Mouse (Mus musculus) ZHBTc4 (cell line): Measurements from ENCODE around the gene Doc2g.
"Not testable (repeated sequence)": the region's sequence is repeated elsewhere in the genome, so short reads cannot be mapped to it uniquely, and the experiment has no call there.

Source experiments
- DNase-seq: peaks from one replicate; pipeline ENCODE4 v3.0.0-alpha.2; 2011; ENCODE audit warnings: low read depth, low spot score

Doc2g gene

DNA sequence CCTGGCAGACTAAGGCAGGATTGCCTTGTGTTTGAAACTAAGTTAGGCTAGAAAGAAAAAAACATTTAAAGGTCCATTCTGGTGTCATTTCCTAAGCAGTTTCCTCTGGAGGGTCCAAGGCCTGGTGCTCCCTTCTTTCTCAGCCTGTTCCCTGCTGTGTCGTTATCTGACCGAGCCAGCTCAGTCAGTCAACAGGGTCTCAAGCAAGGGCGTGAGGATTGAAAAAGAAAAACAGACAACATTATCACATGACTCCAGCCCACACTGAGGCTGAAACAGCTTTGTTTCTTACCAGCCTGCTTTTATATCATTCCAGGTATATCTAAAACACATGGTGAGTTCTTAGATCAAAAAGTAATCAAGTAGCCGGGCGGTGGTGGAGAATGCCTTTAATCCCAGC lies 12.5 kb downstream of the Doc2g start:
- peak; percentile 31 for DNase-seq

DNA sequence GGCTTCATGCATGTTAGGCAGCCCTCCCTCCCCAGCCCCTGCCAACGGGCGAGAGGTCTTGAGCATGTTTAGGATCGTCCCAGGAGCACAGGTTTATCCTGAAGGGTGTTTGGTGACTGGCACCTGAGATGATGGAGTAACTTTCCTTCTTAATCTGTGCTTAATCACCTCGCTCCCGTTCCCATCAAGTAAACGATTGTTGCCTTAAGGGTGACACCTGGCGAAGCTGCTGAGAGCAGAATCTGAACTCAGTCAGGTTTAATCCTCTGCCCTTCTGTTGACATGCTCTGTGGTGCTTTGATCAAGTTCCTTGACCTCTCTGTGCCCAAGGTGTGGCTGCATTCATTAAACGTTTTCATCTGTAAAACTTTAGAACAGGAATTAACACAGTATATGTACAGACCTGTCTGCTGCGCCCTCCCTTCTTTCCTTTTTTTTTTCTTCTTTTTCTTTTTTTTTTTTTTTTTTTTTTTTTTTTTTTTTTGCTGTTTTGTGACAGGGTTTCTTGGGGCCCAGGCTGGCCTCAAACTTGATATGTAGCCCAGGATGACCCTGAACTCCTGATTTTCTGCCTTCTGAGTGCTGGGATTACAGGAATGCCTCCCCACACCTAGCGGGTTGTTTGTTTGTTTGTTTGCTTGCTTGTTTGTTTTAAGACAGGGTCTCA lies 14.9 kb downstream of the Doc2g start:
- peak; percentile 33 for DNase-seq

DNA sequence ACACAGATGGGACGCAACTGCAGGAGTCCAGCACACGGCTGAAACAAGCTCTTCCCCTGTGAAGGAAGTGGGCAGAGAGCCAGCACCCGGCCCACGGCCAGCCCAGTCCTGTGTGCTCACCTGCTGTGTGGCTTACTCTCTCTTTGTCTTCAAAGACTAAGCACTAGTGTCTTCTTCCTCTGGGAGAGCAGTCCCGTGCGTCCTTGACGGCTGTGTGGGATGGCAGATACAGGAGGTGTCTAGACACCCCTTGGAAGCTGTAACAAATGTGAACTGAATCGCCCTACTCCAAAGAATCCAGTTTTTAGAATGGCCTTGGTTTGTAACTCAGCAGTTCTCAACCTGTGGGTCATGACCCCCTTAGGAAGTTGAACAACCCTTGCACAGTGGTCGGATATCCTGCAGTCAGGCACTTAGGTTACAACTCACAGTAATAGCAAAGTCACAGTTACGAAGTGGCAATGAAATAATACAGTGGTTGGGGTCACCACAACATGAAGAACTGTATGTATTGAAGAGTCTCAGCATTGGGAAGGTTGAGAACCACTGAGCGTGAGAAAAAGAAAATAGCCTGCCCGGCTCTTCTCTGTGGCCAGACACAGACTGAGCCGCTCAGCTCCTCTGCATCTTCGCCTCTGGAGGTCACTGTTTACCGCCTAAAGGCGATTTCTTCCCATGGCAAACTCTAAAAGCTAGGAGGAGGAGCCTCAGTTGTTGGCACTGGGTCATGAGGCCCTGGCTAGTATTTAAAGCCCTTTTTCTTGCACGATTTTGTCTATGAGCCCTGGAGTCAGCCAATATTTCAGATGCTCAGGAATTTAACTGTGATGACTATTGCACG lies 15.8 kb downstream of the Doc2g start:
- peak; percentile 90 for DNase-seq

DNA sequence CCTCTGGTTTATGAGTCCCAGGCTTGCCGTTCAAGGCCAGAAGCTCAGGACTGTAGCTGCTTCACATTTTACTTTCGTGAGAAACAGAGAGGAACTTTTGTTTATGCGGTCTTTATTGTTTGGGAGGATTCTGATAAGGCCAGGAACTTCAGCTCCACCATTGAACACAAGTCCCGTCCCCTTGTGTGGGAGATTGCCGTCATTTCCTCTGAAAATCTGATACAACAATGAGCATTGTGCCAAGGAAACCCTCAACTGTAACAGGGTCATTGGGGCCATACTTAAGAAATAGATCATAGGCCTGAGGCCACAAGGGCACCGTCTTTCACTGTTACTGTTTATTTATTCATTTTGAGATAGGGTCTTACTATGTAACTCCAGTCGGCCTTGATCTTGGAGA lies 20.1 kb downstream of the Doc2g start:
- DNase-seq, result no peak

DNA sequence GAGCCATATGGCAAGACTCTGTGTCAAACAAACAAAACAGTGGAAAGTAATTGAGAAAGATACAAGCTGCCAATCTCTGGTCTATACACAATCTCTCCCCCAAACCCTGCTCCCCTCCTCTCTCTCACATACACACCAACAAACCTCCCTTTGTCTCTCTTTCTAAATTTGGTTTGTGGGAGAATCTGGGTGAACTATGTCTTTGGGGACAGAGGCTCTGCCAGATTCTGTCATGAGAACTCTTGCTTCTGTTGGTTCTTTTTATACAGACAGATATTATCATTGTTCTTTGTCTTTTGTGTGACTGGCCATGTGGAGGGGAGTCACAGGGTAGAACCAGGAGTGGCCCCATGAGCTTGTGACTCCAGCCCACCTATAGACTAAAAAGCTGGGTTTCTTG lies 24.5 kb downstream of the Doc2g start:
- no peak for DNase-seq

DNA sequence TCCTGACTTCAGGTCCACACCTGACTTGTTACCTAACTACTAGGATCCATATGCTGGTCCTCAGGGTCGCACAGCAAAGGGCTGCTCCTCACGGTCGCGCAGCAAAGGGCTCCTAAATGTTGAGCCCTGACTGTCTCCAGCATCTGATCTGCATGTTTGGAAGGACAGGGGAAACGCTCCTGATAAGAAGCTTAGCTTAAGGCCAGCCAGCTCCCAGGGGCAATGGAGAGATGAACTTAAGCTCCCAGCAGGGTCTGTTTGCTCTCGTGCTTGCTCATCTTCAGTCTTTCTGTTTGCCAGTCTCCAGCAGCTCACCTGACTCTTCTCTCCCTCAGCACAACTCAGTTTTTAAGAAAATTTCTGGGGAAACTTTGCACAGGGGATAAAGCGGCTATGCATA lies 29.6 kb downstream of the Doc2g start:
- no peak for DNase-seq

DNA sequence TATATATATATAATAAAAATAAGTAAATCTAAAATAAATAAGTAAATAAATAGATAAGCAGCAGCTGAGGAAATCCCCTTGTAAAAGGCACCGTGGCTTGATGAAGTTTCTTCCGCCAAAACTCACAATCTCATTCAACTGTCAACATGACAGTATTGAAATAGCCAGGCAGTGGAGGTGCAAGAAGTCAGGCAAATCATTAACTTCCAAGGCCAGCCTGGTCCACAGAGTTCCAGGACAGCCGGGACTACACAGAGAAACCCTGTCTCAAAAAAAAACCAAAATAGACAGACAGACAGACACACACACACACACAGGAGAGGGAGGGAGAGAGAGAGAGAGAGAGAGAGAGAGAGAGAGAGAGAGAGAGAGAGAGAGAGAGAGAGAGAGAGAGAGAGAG lies 30.2 kb downstream of the Doc2g start:
- DNase-seq, result no peak

DNA sequence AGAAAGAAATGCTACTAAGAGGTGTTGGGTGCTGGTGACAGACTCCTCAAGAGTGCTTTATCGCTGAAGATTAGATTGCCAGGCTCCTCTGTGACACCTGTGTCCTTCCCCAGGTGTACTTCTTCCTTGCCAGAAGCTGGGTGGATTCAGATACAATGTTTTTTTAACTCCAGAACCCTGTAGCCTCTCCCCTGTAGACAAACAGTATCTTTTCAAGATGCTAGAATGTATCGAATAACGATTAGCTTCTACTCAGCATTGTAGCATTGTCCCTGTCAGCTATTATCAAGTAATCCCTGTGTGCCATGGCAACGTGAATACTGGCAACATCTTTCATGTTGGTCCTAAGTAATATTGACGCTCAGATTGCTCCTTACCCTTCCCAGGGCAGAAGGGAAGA lies 30.6 kb downstream of the Doc2g start:
- DNase-seq, result no peak

DNA sequence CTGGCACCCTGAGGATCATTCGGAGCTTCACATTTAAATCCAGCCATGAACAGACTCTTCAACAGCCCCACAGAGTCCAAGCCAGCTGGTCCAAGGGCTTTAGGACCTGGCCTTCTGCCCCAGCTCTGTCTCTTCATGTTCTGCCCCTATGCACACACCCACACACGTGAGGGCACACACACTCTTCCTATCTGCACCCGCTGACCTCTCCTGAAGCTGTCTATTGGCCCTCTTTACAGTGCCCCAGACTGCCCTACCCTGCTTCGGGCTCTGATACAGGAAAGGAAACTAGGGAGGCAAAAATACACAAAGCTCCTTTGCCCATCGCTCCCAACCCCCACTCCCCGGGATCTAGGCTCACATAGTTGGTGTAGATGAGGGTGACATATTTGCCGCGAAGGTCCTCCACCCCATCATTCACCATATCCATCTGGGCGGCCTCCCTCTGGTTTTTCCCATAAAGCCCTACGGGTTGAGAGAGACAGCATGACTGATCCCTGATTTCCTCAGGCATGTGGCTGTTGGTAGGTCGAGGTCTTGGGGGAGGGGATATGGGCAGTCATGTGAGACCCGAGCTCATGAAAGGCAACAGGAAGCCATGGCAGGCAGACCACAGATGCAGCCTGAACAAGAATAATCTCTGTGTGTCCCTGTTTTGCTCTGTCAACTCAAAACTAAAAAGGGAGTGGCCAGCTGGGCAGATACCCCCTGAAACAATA lies 33.4 kb downstream of the Doc2g start:
- DNase-seq, result no peak

DNA sequence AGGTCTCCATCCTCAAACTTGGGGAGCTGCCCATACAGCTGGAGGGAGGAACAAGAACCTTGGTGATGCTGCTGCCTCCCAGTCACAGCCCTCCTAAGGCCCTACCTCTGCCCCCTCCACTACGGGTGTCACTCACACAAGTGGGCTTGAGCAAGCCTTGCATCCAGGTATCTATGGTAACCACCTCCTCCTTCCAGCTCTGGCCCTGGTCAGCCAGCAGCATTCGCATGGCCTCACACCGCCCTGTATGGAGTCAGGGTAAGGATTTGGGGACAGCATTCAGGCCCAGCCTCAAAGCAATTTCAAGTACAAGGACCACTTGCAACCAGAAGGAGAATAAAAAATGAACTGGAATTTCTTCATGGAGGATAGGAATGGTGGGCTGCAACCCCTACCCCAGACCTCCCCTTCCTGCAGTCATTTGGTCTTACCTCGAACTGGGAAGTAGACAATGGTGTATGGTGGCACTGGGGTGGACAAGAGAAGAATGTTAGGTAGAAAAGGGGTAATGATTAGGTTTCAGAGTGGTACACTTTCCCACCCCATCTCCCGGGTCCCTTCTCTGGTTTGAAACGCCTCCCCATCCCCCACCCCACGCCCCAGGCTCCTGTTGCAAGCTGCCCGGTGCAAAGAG lies 34.2 kb downstream of the Doc2g start:
- not testable (repeated sequence) for DNase-seq

DNA sequence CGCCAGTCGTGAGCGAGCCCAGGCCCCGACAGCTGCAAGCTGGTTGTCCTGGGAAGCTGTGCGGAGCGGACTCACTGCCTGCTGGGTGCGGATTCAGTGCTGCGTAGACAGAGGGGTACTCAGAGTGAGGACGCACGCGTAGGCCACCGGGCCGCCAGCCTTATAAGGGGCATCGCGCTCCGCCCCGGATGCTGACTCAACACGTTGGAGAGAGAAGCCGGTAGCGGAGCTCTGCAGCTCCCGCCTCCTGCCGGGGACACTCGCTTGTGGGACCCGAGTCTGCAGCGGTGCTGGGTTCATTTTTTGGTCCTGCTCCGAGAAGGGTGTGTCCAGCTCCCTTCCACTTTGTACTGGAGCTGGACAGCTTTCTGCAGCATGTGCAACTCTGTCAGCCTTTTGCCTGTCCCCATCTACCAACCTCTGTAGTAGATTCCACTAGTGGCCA lies 34.7 kb downstream of the Doc2g start, which contains the start of gene Gstp1:
Gene Gstp1 (minus strand): TSS at position 198 of the 445 bp plus-strand sequence.
- peak; percentile 82 for DNase-seq

DNA sequence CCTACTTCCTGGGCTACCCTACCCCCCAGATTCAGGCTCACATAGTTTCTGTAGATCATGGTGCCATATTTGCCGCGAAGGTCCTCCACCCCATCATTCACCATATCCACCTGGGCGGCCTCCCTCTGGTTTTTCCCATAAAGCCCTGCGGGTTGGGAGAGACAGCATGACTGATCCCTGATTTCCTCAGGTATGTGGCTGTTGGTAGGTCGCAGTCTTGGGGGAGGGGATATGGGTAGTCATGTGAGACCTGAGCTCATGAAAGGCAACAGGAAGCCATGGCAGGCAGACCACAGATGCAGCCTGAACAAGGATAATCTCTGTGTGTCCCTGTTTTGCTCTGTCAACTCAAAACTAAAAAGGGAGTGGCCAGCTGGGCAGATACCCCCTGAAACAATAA lies 37.8 kb downstream of the Doc2g start:
- peak; percentile 68 for DNase-seq

DNA sequence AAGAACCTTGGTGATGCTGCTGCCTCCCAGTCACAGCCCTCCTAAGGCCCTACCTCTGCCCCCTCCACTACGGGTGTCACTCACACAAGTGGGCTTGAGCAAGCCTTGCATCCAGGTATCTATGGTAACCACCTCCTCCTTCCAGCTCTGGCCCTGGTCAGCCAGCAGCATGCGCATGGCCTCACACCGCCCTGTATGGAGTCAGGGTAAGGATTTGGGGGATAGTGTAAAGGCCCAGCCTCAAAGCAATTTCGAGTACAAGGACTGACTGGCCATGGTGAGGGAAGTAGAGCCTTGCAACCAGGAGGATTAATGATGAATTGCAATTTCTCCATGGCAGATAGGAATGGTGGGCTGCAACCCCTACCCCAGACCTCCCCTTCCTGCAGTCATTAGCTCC lies 38.4 kb downstream of the Doc2g start:
- not testable (repeated sequence) for DNase-seq

DNA sequence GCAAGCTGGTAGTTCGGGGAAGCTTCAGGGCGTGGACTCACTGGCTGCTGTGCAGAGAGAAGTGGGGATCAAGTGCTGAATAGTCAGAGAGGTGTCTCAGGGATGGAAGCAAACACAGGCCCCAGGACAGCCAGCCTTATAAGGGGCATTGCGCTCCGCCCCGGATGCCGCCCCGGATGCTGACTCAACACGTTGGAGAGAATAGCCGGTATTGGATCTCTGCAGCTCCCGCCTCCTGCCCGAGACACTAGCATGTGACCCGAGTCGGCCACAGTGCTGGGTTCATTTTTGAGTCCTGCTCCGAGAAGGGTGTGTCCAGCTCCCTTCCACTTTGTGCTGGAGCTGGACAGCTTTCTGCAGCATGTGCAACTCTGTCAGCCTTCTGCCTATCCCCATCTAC lies 39.0 kb downstream of the Doc2g start:
- DNase-seq, result peak; percentile 93

DNA sequence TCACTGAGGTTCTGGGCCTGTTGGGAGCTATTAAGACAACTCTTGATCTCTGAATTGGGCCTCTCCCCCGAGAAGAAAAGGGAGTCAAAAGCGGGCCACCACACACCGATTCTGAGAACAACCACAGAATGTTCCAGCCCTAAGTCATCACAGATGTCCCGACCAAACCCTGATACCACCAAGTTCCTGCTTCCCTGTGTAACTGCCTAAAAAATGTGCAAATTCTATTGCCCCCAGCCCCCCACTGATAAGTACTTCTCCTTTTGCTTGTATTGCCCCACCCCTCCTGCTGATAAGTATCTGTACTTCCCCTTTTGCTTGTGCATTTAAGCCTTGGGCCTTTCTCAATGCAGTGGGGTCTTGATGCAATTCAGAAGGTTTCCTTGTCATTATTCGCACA lies 41.0 kb downstream of the Doc2g start:
- DNase-seq, result not testable (repeated sequence)

DNA sequence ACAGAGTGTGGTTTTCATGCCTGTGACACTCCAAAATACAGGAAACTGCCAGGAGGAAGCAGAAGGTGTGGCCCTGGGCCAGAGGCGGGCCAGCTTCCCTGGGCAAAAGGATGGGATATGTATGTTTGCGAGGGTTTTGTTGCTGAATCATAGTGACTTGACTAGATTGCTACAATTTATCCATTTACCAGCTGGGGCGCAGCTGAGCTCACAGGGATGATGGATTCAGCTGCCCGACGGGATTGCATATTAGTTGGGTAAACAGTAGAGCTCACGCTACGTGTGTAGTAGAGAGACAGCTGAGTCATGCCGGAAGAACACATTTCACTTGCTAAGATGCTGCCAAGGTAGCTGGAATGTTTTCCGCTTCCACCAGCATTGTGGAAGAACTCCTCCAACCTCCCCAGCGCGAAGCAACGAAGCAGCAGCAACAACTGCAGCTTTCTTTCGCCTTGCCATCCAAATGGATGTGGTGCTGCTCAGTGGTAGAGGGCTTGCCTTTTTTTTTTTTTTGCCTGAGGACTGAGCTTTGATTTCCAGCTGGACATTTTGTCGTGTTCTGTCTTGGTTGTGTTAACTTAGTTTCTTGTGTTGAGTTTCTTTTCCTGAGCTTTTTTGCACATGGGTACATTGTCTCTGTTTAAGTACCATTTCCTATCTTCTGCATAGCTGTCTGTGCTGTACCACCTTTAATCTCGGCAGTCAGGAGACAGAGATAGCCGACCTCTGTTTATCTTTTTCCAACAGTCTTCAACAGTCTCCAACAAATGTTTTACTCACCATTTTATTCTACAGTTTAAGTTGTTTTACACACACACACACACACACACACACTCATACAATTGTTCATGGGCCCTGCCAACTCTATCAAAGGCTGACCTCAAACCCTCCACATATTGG lies 43.1 kb downstream of the Doc2g start, which contains the start of gene Gstp2:
Gene Gstp2 (minus strand): TSS at position 58 of the 900 bp plus-strand sequence.
- peak; percentile 96 for DNase-seq

DNA sequence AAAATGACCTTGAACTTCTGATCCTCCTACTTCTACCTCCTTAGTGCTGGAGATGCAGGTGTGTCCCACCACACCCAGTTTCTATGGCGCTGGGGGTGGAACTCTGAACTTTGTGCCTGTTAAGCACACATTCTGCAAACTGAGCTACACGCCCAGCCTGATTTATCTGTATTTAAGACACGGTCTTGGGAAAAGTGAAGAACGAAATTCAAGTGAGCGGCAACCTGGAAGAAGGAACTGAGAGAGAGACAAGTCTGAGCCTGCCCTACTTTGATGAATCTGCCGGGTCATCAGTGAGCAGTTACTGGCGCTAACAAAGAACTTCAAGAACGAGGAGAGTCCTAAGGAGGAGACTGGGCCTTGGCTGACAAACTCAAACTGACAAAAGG lies 43.7 kb downstream of the Doc2g start:
- peak; percentile 88 for DNase-seq

DNA sequence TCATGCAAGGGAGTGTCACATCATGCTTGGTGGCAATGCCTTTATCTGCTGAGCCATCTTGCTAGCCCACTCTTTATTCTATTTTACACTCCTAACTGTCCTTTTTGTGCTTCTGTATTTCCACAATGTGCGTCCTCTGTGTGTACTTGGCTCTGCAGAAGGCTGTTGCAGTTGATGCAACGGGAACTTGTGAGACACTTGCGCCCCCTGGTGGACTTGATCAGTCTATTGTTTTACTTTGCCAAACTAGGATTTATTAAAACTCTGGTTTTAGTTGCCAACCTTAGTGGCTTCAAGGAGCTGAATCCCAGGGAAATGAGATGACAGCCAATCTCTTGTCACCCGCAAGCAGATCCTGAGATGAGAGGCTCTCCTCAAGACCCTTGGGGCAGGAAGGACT lies 44.7 kb downstream of the Doc2g start:
- peak; percentile 92 for DNase-seq

DNA sequence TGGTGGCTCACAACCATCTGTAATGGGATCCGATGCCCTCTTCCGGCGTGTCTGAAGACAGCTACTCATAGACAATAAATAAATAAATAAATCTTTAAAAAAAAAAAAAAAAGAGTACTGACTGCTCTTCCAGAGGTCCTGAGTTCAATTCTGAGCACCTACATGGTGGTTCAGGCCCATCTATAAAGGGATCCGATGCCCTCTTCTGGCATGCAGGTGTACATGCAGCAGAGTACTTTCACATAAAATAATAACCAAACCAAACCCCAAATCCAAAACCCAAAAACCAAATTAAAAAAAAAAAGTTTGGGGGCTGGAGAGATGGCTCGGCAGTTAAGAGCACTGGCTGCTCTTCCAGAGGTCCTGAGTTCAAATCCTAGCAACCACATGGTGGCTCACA lies 46.0 kb downstream of the Doc2g start:
- DNase-seq, result not testable (repeated sequence)

DNA sequence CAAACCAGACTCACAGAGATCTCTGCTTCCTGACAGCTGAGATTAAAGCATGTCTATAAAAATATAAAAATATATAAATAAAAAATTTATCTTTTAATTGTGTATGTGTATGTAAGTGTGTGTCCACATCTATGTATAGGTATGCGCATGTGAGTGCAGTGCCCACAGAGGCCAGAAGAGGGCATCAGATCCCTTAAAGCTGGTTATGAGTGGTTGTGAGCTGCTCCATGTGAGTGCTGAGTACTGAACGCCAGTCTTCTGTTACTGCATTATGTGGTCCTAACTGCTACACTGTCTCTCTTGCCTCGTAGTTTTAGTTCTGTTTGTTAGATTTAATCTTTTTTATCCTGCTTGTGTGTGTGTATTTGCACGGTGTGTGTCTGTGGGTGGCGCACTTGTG lies 47.9 kb downstream of the Doc2g start:
- peak; percentile 68 for DNase-seq
